Mouse (Mus musculus) heart, postnatal 0 days (tissue): ENCODE results near the gene Unk.

Experiments used
- CTCF ChIP-seq: IDR thresholded peaks from 2 replicates; pipeline ENCODE4 v1.5.1; 2016; ENCODE audit warnings: antibody characterized with exemption, control low read depth, low read depth
- EP300 ChIP-seq: IDR thresholded peaks from 2 replicates; pipeline ENCODE4 v1.6.1; 2016; ENCODE audit warnings: antibody characterized with exemption, low read depth

- no peak for TF ChIP-seq CTCF
- TF ChIP-seq EP300: peak; percentile 76
These were observed 74.0 kb downstream of the Unk start for GRCm38 (mm10) chr11:116104006-116104646.
